Mouse (Mus musculus) urinary bladder, postnatal 36 days (tissue): ENCODE data around the gene Ttyh3.

Experiments
- DNase-seq, 2 experiments: peaks; one replicate each; pipeline ENCODE4 v3.0.0; 2022; ENCODE audit warnings: low spot score in 2 of 2, mixed read lengths in 1 of 2

Ttyh3 gene

GRCm38 (mm10) chr5:140633432-140633831, 15.4 kb downstream of the Ttyh3 start:
- DNase-seq: no peak

- no peak for DNase-seq
These were observed 19.8 kb downstream of the Ttyh3 start for GRCm38 (mm10) chr5:140628995-140629394.

- DNase-seq: no peak
These were observed 21.3 kb downstream of the Ttyh3 start for GRCm38 (mm10) chr5:140627580-140627979.

DNA sequence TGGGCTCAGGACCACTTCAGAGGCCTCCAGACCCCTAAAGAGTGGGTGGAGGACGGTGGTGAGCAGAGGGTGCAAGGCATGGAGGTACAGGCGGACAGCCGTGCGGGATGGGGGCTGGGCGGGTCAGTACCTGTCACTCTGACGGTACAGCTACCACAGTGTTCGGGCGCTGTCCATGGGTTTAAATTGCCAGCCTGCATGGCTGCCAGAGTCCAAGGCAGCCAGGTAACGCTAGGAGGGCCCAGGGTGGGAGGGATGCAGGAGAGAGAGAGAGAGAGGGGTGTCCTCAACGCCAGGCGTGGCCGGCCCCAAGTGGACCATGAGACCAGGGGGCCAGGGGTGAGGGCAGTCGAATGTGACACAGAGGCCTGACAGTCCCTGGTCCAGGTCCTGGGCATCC, 23.9 kb downstream of the Ttyh3 start:
- no peak for DNase-seq

DNA sequence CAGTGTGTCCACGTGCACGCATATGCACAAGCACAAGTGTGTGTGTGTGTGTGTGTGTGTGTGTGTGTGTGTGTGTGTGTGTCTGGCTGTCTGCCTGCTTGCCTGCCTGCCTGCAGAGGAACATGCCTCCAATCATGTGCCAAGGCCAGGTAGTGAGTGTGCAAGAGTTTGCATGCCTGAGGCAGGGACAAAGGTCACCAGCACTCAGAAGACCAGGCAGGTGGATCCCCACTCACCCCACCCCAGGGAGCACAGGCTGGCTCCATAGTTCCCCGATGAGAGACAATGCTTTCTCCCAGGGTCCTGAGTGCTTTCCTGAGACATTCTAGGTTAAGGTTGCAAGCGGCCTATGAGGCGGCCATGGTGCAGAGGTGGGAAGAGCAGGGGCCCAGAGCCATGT, 24.6 kb downstream of the Ttyh3 start:
- DNase-seq: no peak

DNA sequence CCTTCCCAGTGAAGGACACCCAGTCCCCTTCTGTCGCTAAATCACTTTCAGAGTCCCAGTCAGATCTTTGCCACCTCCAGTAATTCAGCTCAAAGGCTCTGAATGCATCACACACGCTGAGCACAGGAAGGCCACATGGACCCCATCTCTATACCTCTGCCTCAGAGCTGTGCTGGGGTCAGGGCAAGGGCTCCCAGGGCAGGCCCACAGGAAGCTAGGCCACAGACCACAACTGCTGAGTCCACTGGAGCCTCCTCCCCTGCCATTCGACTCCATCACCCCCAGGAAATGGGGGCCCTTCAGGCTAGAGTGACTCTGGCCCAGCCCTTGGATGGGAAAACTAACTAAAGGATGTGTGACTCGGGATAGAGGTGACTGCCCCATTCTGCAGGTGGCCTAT, 25.0 kb downstream of the Ttyh3 start:
- DNase-seq: no peak

DNA sequence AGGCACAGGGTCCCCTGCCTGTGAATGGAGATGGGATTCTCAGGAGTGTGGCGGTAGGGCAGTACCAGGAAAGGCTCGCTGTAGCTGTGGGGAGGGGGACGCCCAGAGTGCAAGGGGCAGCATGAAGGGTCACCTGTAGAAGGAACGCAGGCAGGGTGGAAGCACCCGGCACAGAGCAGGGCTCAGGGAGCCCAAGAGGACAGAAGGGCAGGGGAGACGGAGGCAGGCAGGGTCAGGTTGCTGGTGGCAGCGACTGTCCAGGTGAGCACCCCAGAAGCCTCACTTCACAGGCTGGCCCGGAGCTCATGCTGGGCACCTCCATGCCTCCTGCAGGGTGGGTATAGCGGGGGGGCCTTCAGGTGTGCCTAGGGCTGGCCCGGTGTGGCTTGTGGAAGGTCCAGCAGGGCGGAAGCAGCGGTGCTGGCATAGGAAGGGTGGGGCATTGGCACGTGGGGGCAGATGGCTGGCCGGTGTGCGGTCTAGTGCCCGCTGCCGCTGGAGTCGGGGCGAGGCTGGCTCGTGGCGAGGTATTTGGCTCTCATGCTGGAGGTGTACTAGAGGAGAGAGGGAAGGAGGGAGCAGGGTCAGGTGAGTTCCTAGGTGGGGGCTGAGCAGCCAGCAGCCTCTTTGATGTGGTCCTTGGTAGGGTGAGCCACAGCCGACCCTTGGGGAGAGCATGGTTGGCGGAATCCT, 25.7 kb downstream of the Ttyh3 start:
- no peak for DNase-seq

GRCm38 (mm10) chr5:140621517-140621916, 27.3 kb downstream of the Ttyh3 start:
- DNase-seq: no peak

DNA sequence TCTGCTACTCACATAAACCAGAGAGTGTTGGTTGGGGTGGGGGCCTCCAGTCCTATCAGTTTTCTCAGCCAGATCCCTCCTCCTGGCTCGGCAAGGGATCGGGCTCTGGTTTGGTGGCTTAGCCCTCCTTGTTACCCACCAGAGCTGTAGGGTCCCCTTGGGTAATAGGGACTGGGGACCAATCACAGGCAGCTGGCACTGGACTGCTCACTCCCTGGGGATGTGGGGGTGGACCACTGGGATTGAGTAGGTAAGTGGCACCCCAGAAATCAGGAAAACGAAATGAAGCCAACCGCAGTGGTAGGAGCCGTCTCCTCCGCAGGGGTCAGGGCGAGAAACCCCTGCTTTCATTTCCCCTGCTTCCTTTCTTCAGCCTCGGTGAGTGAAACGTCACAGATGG, 27.7 kb downstream of the Ttyh3 start:
- DNase-seq: no peak

DNA sequence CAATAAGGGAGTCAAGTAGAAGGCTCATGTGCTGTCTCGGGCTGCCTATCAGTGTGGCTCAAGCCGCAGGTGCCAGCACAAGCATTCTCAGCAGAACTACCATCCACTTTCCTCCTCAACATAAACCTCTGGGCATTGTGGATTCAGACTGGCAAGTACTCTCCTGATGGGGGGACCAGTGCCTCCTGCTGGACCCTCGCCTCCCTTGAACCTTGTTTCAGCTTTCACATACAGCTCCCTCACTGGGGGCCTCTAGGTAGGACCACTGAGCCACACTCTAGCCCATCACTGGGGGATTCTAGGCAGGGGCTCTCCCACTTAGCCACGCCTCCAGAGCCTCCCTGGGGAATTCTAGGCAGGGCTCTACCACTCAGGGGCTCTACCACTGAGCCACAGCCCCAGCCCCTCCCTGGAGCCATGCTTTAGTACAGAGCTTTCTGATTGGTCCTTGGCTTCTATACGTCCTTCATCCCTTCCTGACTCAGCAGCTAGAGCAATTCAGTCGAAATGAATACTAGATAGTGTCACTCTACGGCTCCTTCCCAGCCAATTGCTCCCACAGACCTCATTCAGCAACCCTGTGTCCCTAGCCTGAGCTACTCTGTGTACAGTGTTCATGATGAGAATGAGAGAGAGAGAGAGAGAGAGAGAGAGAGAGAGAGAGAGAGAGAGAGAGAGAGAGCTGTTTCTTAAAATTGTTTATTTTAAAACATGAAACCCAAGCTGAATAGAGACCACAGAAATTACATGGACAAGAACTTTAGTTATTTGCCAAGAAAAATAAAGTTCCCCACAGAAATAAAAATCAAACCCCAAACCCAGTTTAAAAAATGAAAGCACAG, 28.7 kb downstream of the Ttyh3 start:
- no peak for DNase-seq

DNA sequence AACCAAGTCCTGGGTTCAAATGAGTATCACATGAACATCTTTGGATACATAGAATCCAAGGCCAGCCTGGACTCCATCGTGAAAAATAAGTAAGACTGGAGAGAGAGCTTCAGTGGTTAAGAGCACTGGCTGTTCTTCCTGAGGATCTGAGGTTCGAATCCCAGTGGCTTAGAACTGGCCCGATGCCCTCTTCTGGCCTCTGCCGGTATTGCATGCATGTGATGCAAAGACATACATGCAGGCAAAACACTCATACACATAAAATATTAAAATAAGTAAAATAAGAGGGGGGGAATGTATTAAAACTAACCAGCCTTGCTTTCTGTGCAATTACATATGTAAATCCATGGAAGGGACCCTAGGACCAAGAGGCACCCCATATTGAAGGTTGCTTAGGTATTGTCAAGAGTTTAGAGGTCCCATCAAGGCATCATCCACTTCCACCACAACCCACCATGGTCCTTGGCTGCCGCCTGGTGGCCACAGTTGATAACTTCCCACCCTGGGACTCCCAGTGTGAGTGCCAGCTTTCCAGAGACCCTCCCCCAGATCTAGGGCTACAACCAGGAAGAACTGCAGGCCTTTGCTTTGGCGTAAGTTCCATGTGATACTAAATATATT, 29.6 kb downstream of the Ttyh3 start:
- DNase-seq: peak; percentile 69 to 74

GRCm38 (mm10) chr5:140617714-140618113, 31.1 kb downstream of the Ttyh3 start:
- no peak for DNase-seq

GRCm38 (mm10) chr5:140616691-140617090, 32.1 kb downstream of the Ttyh3 start:
- no peak for DNase-seq

DNA sequence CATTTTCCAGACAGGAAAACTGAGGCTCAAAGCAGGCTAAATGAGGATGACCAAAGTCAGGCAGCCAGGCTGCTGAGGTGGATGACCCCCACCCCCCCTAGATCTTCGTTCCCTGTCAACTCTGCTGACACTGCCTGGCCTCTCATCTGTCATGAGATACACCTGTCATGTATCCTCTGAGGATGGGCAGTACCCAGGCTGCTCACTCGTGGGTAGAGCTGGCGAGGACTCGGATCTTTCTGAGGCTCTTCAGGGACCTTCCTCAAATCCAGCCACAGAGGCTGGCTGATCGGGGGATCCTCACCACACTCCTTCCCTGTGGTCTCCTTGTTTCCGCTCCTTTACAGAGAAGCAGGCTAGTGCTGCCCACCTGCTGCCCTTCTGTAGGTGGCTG, 32.7 kb downstream of the Ttyh3 start:
- no peak for DNase-seq

GRCm38 (mm10) chr5:140615321-140616109, 33.3 kb downstream of the Ttyh3 start:
- DNase-seq: no peak

GRCm38 (mm10) chr5:140614837-140615236, 34.0 kb downstream of the Ttyh3 start:
- no peak for DNase-seq

- DNase-seq: no peak
These were observed 34.7 kb downstream of the Ttyh3 start for GRCm38 (mm10) chr5:140614141-140614540.

DNA sequence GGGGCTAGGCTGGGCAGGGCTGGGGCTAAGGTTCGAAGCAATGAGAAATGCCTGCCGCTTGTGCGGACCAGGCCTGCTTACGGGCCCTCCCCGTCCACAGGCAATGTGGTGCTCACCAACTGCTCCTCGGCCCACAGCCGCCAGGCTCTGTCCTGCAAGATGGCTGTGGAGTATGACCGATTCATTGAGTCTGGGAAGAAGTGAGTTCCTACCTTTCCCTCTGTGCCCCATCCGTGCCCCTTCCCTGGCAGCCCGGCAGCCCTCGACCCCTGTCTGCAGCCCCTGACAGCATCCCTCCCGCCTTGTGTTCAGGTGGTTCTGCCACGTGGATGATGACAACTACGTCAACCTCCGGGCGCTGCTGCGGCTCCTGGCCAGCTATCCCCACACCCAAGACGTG, 36.6 kb downstream of the Ttyh3 start:
- DNase-seq: no peak

DNA sequence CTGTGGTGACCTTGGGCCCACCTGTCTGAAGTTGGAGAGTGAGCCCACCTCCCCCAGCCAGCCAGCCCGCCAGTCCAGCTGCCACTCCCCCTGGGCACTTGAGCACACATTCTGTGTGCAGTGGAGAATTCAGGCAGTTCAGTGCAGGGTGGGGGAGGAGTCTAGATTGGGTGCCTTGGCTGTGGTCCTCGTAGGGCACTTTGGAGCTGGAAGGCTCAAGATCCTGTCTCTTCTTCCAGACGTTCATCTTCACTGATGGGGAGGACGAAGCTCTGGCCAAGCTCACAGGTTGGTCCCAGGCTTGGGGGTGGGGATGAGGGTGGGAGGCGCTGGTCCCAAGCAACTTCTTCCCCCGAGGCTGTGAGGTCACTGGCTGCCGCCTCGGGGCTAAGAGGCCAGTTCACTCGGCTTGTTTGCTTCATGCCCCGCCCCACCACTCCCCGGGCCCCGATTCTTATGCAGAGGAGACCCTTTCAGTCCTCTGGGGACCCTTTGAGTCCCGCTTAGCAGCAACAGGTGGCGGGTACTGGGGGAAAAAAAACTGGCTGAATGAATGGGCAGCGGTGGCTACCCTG, 37.1 kb downstream of the Ttyh3 start:
- DNase-seq: no peak

GRCm38 (mm10) chr5:140611021-140611583, 37.7 kb downstream of the Ttyh3 start:
- peak; percentile 78 to 89 for DNase-seq
